Mouse (Mus musculus): Measurements from ENCODE around the gene Gm20458. TPM values are rescaled to one million over a fixed set of nuclear protein-coding genes. Genes with fewer than 3 reads are reported as not detected.

Gene Gm20458
- 1.2 and 5.7 TPM in 2 replicates for polyA plus RNA-seq (2016; fragmentation: Nextera tagmentation; extraction: Ambion mirVana)

GRCm38 (mm10) chr2:164460745-164461551 is at the start of gene Gm20458:
Gm20458 (plus strand) TSS chr2:164460967.
- H3K27ac ChIP-seq, result peak within 1 kb of the TSS; percentile 95
- ATAC-seq (ENCODE audit: low FRiP score), result peak; percentile 99
- peaks cover 29% of the 10 kb centered on the region for H3K36me3 ChIP-seq
- no peaks in the 10 kb centered on the region for H3K9me3 ChIP-seq (replicated peaks)
- H3K4me2 ChIP-seq (replicated peaks), result peak within 1 kb of the TSS; percentile 83
- peak within 1 kb of the TSS; percentile 82 for H3K9ac ChIP-seq
- no peaks in the 10 kb centered on the region for H3K27me3 ChIP-seq
- under 1% methylated on average over 75 of the region's 79 CpGs for WGBS
- peak within 1 kb of the TSS; percentile 87 for H3K4me3 ChIP-seq
- H3K4me1 ChIP-seq, result peaks cover 23% of the 10 kb centered on the region

GRCm38 (mm10) chr2:164414167-164414566 is 46.6 kb upstream of the Gm20458 start:
- no peaks in the 10 kb centered on the region for H3K36me3 ChIP-seq
- no peak overlapping the region for H3K27ac ChIP-seq
- H3K4me3 ChIP-seq, result peak overlapping the region; percentile 19; the same call in 1 of the 2 replicates
- H3K27me3 ChIP-seq, result peaks cover 44% of the 10 kb centered on the region
- H3K4me1 ChIP-seq, result no peaks in the 10 kb centered on the region
- WGBS, result 20% methylated on average over 28 of the region's 28 CpGs
- H3K9ac ChIP-seq, result peak overlapping the region; percentile 43; the same call in 1 of the 2 replicates
- no peak for ATAC-seq (ENCODE audit: low FRiP score)
- H3K4me2 ChIP-seq (replicated peaks), result peak overlapping the region; percentile 43
- H3K9me3 ChIP-seq (replicated peaks), result no peaks in the 10 kb centered on the region

GRCm38 (mm10) chr2:164414581-164414980 is 46.2 kb upstream of the Gm20458 start:
- Histone ChIP-seq H3K27ac (no peak overlapping the region), H3K4me1 (no peaks in the 10 kb centered on the region), H3K9ac (peak overlapping the region; percentile 43; the same call in 1 of the 2 replicates), H3K36me3 (no peaks in the 10 kb centered on the region), H3K4me3 (peak overlapping the region; percentile 19; the same call in 1 of the 2 replicates), H3K4me2 (replicated peaks) (peak overlapping the region; percentile 43), H3K27me3 (peaks cover 40% of the 10 kb centered on the region), H3K9me3 (replicated peaks) (no peaks in the 10 kb centered on the region)
- no peak for ATAC-seq (ENCODE audit: low FRiP score)
- WGBS, result 65% methylated on average over 10 of the region's 10 CpGs

GRCm38 (mm10) chr2:164417198-164417597 is 43.6 kb upstream of the Gm20458 start:
- Histone ChIP-seq H3K9me3 (replicated peaks) (no peaks in the 10 kb centered on the region), H3K36me3 (no peaks in the 10 kb centered on the region), H3K9ac (no peak overlapping the region), H3K4me2 (replicated peaks) (no peak overlapping the region), H3K27ac (no peak overlapping the region), H3K4me3 (no peak overlapping the region), H3K27me3 (peaks cover 26% of the 10 kb centered on the region), H3K4me1 (no peaks in the 10 kb centered on the region)
- no peak for ATAC-seq (ENCODE audit: low FRiP score)
- 1% methylated on average over 2 of the region's 2 CpGs for WGBS

GRCm38 (mm10) chr2:164418308-164418875 is 42.4 kb upstream of the Gm20458 start:
- ATAC-seq (ENCODE audit: low FRiP score), result no peak
- H3K36me3 ChIP-seq, result no peaks in the 10 kb centered on the region
- H3K4me2 ChIP-seq (replicated peaks), result no peak overlapping the region
- H3K27me3 ChIP-seq, result peaks cover 20% of the 10 kb centered on the region
- no peaks in the 10 kb centered on the region for H3K9me3 ChIP-seq (replicated peaks)
- H3K4me1 ChIP-seq, result no peaks in the 10 kb centered on the region
- 32% methylated on average over 3 of the region's 3 CpGs for WGBS
- no peak overlapping the region for H3K27ac ChIP-seq
- no peak overlapping the region for H3K9ac ChIP-seq
- H3K4me3 ChIP-seq, result no peak overlapping the region

GRCm38 (mm10) chr2:164419489-164419888 is 41.3 kb upstream of the Gm20458 start:
- Histone ChIP-seq H3K4me1 (no peaks in the 10 kb centered on the region), H3K4me3 (no peak overlapping the region), H3K27ac (no peak overlapping the region), H3K9me3 (replicated peaks) (no peaks in the 10 kb centered on the region), H3K27me3 (peaks cover 11% of the 10 kb centered on the region), H3K4me2 (replicated peaks) (no peak overlapping the region), H3K36me3 (no peaks in the 10 kb centered on the region), H3K9ac (no peak overlapping the region)
- ATAC-seq (ENCODE audit: low FRiP score), result no peak
- 5% methylated on average over 3 of the region's 3 CpGs for WGBS

GRCm38 (mm10) chr2:164421306-164421705 is 39.5 kb upstream of the Gm20458 start:
- H3K27me3 ChIP-seq, result peaks cover 2% of the 10 kb centered on the region; the same call in 1 of the 2 replicates
- no peak overlapping the region for H3K9ac ChIP-seq
- no peaks in the 10 kb centered on the region for H3K36me3 ChIP-seq
- no peaks in the 10 kb centered on the region for H3K9me3 ChIP-seq (replicated peaks)
- H3K27ac ChIP-seq, result no peak overlapping the region
- WGBS, result 91% methylated on average over 7 of the region's 7 CpGs
- no peak for ATAC-seq (ENCODE audit: low FRiP score)
- H3K4me1 ChIP-seq, result no peaks in the 10 kb centered on the region
- H3K4me3 ChIP-seq, result no peak overlapping the region
- H3K4me2 ChIP-seq (replicated peaks), result no peak overlapping the region

- Histone ChIP-seq H3K9ac (no peak overlapping the region), H3K4me1 (no peaks in the 10 kb centered on the region), H3K27ac (no peak overlapping the region), H3K36me3 (no peaks in the 10 kb centered on the region), H3K27me3 (peaks cover 2% of the 10 kb centered on the region; the same call in 1 of the 2 replicates), H3K4me2 (replicated peaks) (no peak overlapping the region), H3K9me3 (replicated peaks) (no peaks in the 10 kb centered on the region), H3K4me3 (no peak overlapping the region)
- WGBS, result 87% methylated on average over 8 of the region's 8 CpGs
- no peak for ATAC-seq (ENCODE audit: low FRiP score)
Measured at GRCm38 (mm10) chr2:164421979-164422378, 38.8 kb upstream of the Gm20458 start.

GRCm38 (mm10) chr2:164422675-164423393 is 37.9 kb upstream of the Gm20458 start:
- H3K36me3 ChIP-seq, result no peaks in the 10 kb centered on the region
- no peak overlapping the region for H3K27ac ChIP-seq
- H3K4me2 ChIP-seq (replicated peaks), result no peak overlapping the region
- no peak overlapping the region for H3K9ac ChIP-seq
- 88% methylated on average over 15 of the region's 15 CpGs for WGBS
- H3K4me3 ChIP-seq, result no peak overlapping the region
- no peak for ATAC-seq (ENCODE audit: low FRiP score)
- no peaks in the 10 kb centered on the region for H3K4me1 ChIP-seq
- H3K27me3 ChIP-seq, result peaks cover 2% of the 10 kb centered on the region; the same call in 1 of the 2 replicates
- no peaks in the 10 kb centered on the region for H3K9me3 ChIP-seq (replicated peaks)

- no peak for ATAC-seq (ENCODE audit: low FRiP score)
- Histone ChIP-seq H3K4me1 (no peaks in the 10 kb centered on the region), H3K36me3 (no peaks in the 10 kb centered on the region), H3K4me3 (no peak overlapping the region), H3K4me2 (replicated peaks) (no peak overlapping the region), H3K27ac (no peak overlapping the region), H3K27me3 (peaks cover 2% of the 10 kb centered on the region; the same call in 1 of the 2 replicates), H3K9ac (no peak overlapping the region), H3K9me3 (replicated peaks) (no peaks in the 10 kb centered on the region)
- WGBS, result 87% methylated on average over 11 of the region's 11 CpGs
Measured at GRCm38 (mm10) chr2:164423464-164423863, 37.3 kb upstream of the Gm20458 start.

GRCm38 (mm10) chr2:164424406-164424805 is 36.4 kb upstream of the Gm20458 start:
- H3K27me3 ChIP-seq, result peaks cover under 1% of the 10 kb centered on the region; the same call in 1 of the 2 replicates

GRCm38 (mm10) chr2:164425401-164425800 is 35.4 kb upstream of the Gm20458 start:
- H3K9ac ChIP-seq, result no peak overlapping the region
- H3K4me1 ChIP-seq, result 0 out of 2 replicates have a peak, but pooled peaks cover 2% of the 10 kb centered on the region
- H3K4me2 ChIP-seq (replicated peaks), result no peak overlapping the region
- WGBS, result 89% methylated on average over 5 of the region's 5 CpGs
- H3K4me3 ChIP-seq, result no peak overlapping the region
- no peak for ATAC-seq (ENCODE audit: low FRiP score)
- no peaks in the 10 kb centered on the region for H3K36me3 ChIP-seq
- H3K9me3 ChIP-seq (replicated peaks), result no peaks in the 10 kb centered on the region
- no peak overlapping the region for H3K27ac ChIP-seq
- H3K27me3 ChIP-seq, result peaks cover 7% of the 10 kb centered on the region

More at GRCm38 (mm10) chr2:164424406-164424805, 36.4 kb upstream of the Gm20458 start:
- H3K9me3 ChIP-seq (replicated peaks), result no peaks in the 10 kb centered on the region
- H3K4me1 ChIP-seq, result 0 out of 2 replicates have a peak, but pooled peaks cover 2% of the 10 kb centered on the region
- 90% methylated on average over 8 of the region's 8 CpGs for WGBS
- H3K27ac ChIP-seq, result no peak overlapping the region
- no peak overlapping the region for H3K4me3 ChIP-seq
- no peak for ATAC-seq (ENCODE audit: low FRiP score)
- H3K9ac ChIP-seq, result no peak overlapping the region
- no peaks in the 10 kb centered on the region for H3K36me3 ChIP-seq
- H3K4me2 ChIP-seq (replicated peaks), result no peak overlapping the region

Data from hindbrain, embryonic 12.5 days (tissue).